Mouse (Mus musculus) brain, embryonic 14.5 days (tissue): ENCODE data around the gene Dennd5b.

Experiments
- CTCF ChIP-seq: fragments of 200-500 bp; IDR thresholded peaks from 2 replicates; pipeline ENCODE4 v1.5.1; 2012; ENCODE audit warnings: inconsistent platforms, mild to moderate bottlenecking, moderate library complexity, borderline replicate concordance; ENCODE audit not compliant: insufficient read depth, insufficient read length; ENCODE audit errors: extremely low read depth
- POLR2A ChIP-seq: fragments of 200-500 bp; IDR thresholded peaks from 2 replicates; pipeline ENCODE4 v1.6.1; 2012; ENCODE audit warnings: mild to moderate bottlenecking, inconsistent platforms, borderline replicate concordance; ENCODE audit not compliant: poor library complexity, insufficient read depth, insufficient read length, severe bottlenecking; ENCODE audit errors: extremely low read depth

GRCm38 (mm10) chr6:148992373-148993116 lies 108.9 kb downstream of the Dennd5b start:
- TF ChIP-seq CTCF (no peak), POLR2A (no peak)
